Mouse (Mus musculus) midbrain, embryonic 14.5 days (tissue): ENCODE measurements around the gene Sval1. TPM values are rescaled to one million over a fixed set of nuclear protein-coding genes. Genes with fewer than 3 reads are reported as not detected.

Experiments used
- ATAC-seq: fragments of 200-750 bp; cut with Nextera tagmentation; 2 replicates; pipeline ENCODE4 v1.8.0; 2017; ENCODE audit warnings: moderate number of reproducible peaks, moderate library complexity; ENCODE audit not compliant: low FRiP score, low TSS enrichment
- DNase-seq: peaks from one replicate; pipeline ENCODE4 v3.0.0-alpha.2; 2015
- H3K27ac ChIP-seq: fragments of 300-500 bp; sonication (generic); replicated peaks from 2 replicates; pipeline ENCODE4 v1.5.1; 2014; ENCODE audit warnings: mild to moderate bottlenecking, low read depth, low read length, moderate library complexity
- H3K27me3 ChIP-seq: fragments of 300-500 bp; sonication (generic); 2 replicates; pipeline ENCODE4 v1.6.1; 2014; ENCODE audit warnings: low read length, control low read depth, mixed read lengths; ENCODE audit not compliant: control insufficient read depth, insufficient read depth
- H3K36me3 ChIP-seq: fragments of 300-500 bp; sonication (generic); 2 replicates; pipeline ENCODE4 v1.6.1; 2014; ENCODE audit warnings: low read length, control low read depth; ENCODE audit not compliant: control insufficient read depth, insufficient read depth
- H3K4me1 ChIP-seq: fragments of 300-500 bp; sonication (generic); 2 replicates; pipeline ENCODE4 v1.6.1; 2014; ENCODE audit warnings: mild to moderate bottlenecking, antibody characterized with exemption, low read length, control low read depth; ENCODE audit not compliant: control insufficient read depth, insufficient read depth
- H3K4me2 ChIP-seq: fragments of 300-500 bp; sonication (generic); 2 replicates; pipeline ENCODE4 v1.6.1; 2014; ENCODE audit warnings: mild to moderate bottlenecking, low read length, moderate library complexity
- H3K4me3 ChIP-seq: fragments of 300-500 bp; sonication (generic); replicated peaks from 2 replicates; pipeline ENCODE4 v1.5.1; 2014; ENCODE audit warnings: low read depth, low read length
- H3K9ac ChIP-seq: fragments of 300-500 bp; sonication (generic); replicated peaks from 2 replicates; pipeline ENCODE4 v1.6.1; 2014; ENCODE audit warnings: mild to moderate bottlenecking, low read length, moderate library complexity
- H3K9me3 ChIP-seq: fragments of 300-500 bp; sonication (generic); 2 replicates; pipeline ENCODE4 v1.6.1; 2016; ENCODE audit warnings: low read length, control low read depth, mixed read lengths; ENCODE audit not compliant: control insufficient read depth
- WGBS: fragments of 180-500 bp; shearing (Covaris S2); extraction: QIAGEN DNeasy Blood & Tissue Kit; methylation state at CpG from one replicate; pipeline ENCODE4 v1.1.7; 2014; 5-methylcytosine and 5-hydroxymethylcytosine counted together
- polyA plus RNA-seq: library from polyadenylated mRNA; unstranded; fragments of >200 nt; fragmentation: Nextera tagmentation; extraction: Ambion mirVana; gene quantifications from 2 replicates; pipeline ENCODE4 v1.2.1, GENCODE M21; 2014

Gene Sval1
- polyA plus RNA-seq = not detected in 2 replicates

GRCm38 (mm10) chr6:41951330-41951729 is at the start of gene Sval1:
TSS of gene Sval1 (plus strand) at chr6:41951630.
- H3K27me3 ChIP-seq = no peaks in the 10 kb centered on the region
- ATAC-seq (no peak), DNase-seq (no peak)
- H3K9me3 ChIP-seq = no peaks in the 10 kb centered on the region
- no peaks in the 10 kb centered on the region for H3K4me1 ChIP-seq
- no peak within 1 kb of the TSS for H3K27ac ChIP-seq
- no peak within 1 kb of the TSS for H3K4me3 ChIP-seq
- no peak within 1 kb of the TSS for H3K9ac ChIP-seq
- no peak within 1 kb of the TSS for H3K4me2 ChIP-seq
- WGBS = 71% methylated on average over 1 of the region's 1 CpGs
- H3K36me3 ChIP-seq = no peaks in the 10 kb centered on the region

DNA sequence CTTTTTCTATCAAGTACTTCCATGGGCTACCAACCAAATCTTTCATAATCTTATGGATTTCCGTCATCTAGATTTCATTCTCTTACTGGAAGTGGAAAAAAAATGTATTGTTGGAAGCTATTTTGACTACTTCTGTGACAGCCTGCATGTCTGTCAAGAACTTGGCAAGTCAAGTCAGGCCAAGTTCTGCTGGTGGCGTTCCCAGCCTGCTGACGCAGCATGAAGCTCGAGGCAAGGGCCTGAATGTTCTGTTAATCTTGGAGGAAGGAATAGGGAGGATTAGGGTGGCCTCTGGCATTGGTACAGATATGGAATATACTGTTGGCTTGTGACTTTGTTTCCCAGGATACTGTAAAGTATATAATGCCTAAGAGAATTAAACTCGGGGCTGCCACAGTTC is 39.8 kb upstream of the Sval1 start:
- Histone ChIP-seq H3K9ac (no peak overlapping the region), H3K9me3 (no peaks in the 10 kb centered on the region), H3K4me3 (no peak overlapping the region), H3K27ac (no peak overlapping the region), H3K4me1 (no peaks in the 10 kb centered on the region), H3K4me2 (no peak overlapping the region), H3K27me3 (no peaks in the 10 kb centered on the region), H3K36me3 (no peaks in the 10 kb centered on the region)
- WGBS = 89% methylated on average over 5 of the region's 5 CpGs
- no peak for ATAC-seq
- DNase-seq = no peak

DNA sequence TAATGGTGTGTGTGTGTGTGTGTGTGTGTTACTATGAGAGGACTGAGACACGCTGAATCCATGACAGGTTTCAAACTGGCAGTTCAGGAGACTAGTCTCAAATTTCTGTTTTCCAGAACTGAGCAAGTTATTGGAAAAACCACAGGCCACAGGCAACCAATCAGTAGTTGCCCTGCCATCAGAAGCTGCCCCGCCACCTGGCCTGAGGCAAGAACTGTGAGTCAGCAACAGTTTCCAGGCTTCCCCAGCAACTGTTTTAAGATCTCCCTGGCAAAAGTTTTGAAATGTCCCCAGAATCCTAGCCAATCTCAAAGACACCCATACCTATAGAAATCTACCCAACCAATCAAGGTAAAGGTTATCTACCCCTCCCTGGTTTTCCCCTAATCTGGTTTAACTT is 36.5 kb upstream of the Sval1 start:
- H3K4me3 ChIP-seq = no peak overlapping the region
- H3K9ac ChIP-seq = no peak overlapping the region
- H3K4me1 ChIP-seq = no peaks in the 10 kb centered on the region
- 91% methylated on average over 2 of the region's 2 CpGs for WGBS
- no peaks in the 10 kb centered on the region for H3K36me3 ChIP-seq
- DNase-seq (no peak), ATAC-seq (no peak)
- H3K27me3 ChIP-seq = no peaks in the 10 kb centered on the region
- H3K9me3 ChIP-seq = no peaks in the 10 kb centered on the region
- no peak overlapping the region for H3K27ac ChIP-seq
- no peak overlapping the region for H3K4me2 ChIP-seq

- DNase-seq = no peak
- ATAC-seq = no peak
- Histone ChIP-seq H3K27ac (no peak within 1 kb of the TSS), H3K4me3 (no peak within 1 kb of the TSS), H3K9me3 (no peaks in the 10 kb centered on the region), H3K36me3 (no peaks in the 10 kb centered on the region), H3K27me3 (no peaks in the 10 kb centered on the region), H3K9ac (no peak within 1 kb of the TSS), H3K4me1 (no peaks in the 10 kb centered on the region), H3K4me2 (no peak within 1 kb of the TSS)
- WGBS = 74% methylated on average over 1 of the region's 1 CpGs
These were observed 16.4 kb downstream of the Sval1 start, which contains the start of gene Sval3 for GRCm38 (mm10) chr6:41967840-41968239. TSS of gene Sval3 (plus strand) at chr6:41968140.

Other genes with a start within 250 kb of the Sval1 start
- gene Kel, start 247.3 kb upstream of the Sval1 start, polyA plus RNA-seq = 0.72 TPM in 1 of 2 replicates, not detected in the other
- not detected in 2 replicates for gene Olfr459, start 176.5 kb upstream of the Sval1 start, polyA plus RNA-seq
- gene Pip, start 104.1 kb upstream of the Sval1 start, polyA plus RNA-seq = not detected in 2 replicates
- not detected in 2 replicates for gene Sval2, start 98.6 kb upstream of the Sval1 start, polyA plus RNA-seq
- not detected in 2 replicates for gene Sval3, start 16.5 kb downstream of the Sval1 start, polyA plus RNA-seq
- gene Sva, start 86.8 kb downstream of the Sval1 start, polyA plus RNA-seq = not detected in 2 replicates
- gene Tas2r139, start 189.3 kb downstream of the Sval1 start, polyA plus RNA-seq = not detected in 2 replicates